Mouse (Mus musculus) midbrain, embryonic 10.5 days (tissue): Measurements from ENCODE around the gene Golga7b. TPM values are rescaled to one million over a fixed set of nuclear protein-coding genes. Genes with fewer than 3 reads are reported as not detected.

ENCODE experiments used
- DNase-seq: peaks from one replicate; pipeline ENCODE4 v3.0.0-alpha.2; 2017; ENCODE audit warnings: low spot score
- H3K27ac ChIP-seq: fragments of 300-500 bp; sonication (generic); replicated peaks from 2 replicates; pipeline ENCODE4 v1.5.1; 2016; ENCODE audit warnings: mild to moderate bottlenecking
- H3K27me3 ChIP-seq: fragments of 300-500 bp; sonication (generic); 2 replicates; pipeline ENCODE4 v1.6.1; 2016; ENCODE audit warnings: low read depth, mild to moderate bottlenecking; ENCODE audit not compliant: poor library complexity, severe bottlenecking
- H3K36me3 ChIP-seq: fragments of 300-500 bp; sonication (generic); 2 replicates; pipeline ENCODE4 v1.6.1; 2016; ENCODE audit warnings: mild to moderate bottlenecking, moderate library complexity
- H3K4me1 ChIP-seq: fragments of 300-500 bp; sonication (generic); 2 replicates; pipeline ENCODE4 v1.6.1; 2016
- H3K4me3 ChIP-seq: fragments of 300-500 bp; sonication (generic); 2 replicates; pipeline ENCODE4 v1.5.1; 2016; ENCODE audit warnings: mild to moderate bottlenecking, moderate library complexity
- H3K9me3 ChIP-seq: fragments of 300-500 bp; sonication (generic); replicated peaks from 2 replicates; pipeline ENCODE4 v1.6.1; 2016; ENCODE audit warnings: mild to moderate bottlenecking
- WGBS: fragments of 180-500 bp; shearing (Covaris S2); methylation state at CpG from one replicate; pipeline ENCODE4 v1.1.7; 2016; 5-methylcytosine and 5-hydroxymethylcytosine counted together
- polyA plus RNA-seq: library from polyadenylated mRNA; unstranded; fragments of >200 nt; fragmentation: Nextera tagmentation; extraction: Ambion mirVana; gene quantifications from 2 replicates; pipeline ENCODE4 v1.2.1, GENCODE M21; 2016

Gene Golga7b
- polyA plus RNA-seq, 1 experiment from 2014 or later = 1.0 TPM

DNA sequence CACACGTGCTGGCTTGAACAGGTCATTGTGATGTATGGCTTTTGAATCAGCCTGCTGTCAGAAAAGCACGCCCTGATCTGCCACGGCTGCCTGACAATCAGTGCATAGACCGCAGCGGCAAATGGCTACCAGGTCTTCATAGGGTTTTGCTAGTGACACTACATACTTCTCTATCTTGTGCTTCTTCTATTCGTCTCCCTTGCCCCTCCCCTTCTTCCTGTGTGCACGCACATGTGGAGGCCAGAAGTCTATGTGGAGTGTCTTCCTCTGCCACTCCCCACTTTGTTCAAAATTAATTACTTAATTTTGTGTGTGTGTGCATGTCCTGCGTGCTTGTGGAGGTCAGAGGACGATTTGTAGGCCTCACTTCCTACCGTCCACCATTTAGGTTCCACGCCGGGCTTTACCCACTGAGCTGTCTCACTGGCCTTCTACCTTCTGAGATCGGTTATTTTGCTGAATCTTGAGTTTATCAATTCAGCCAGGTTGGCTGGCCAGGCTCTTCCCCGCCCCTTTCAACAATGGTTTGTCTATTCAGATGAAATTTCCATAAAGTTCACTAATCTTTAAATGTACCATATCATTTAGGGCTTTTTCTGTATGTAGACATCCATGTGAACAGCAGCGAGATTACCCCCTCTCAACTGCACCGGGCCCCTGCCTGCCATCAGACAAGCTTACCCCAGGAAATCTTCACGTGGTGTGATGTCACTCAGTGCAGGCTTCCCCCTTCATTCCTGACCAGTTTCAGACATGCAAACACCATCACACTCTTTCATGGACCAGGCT is 17.7 kb upstream of the Golga7b start:
- Histone ChIP-seq H3K36me3 (no peaks in the 10 kb centered on the region), H3K9me3 (no peaks in the 10 kb centered on the region), H3K4me1 (no peaks in the 10 kb centered on the region), H3K4me3 (no peak overlapping the region), H3K27me3 (no peaks in the 10 kb centered on the region; the same call in 1 of the 2 replicates), H3K27ac (no peak overlapping the region)
- 84% methylated on average over 17 of the region's 17 CpGs for WGBS
- DNase-seq = no peak

DNA sequence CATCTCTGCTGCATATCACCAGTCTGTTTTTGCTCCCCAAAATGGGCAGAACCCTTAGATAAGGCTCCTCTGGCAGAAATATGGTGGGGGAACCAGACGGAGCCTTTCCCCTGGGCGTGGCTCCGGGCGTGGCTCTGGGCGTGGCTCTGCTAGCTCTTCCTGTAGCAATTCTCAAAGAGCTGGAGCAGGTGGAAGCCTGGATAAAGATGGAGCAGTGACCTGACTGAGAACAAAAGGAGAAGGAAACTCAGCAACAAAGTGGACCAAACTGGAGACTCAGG is 17.1 kb upstream of the Golga7b start:
- no peaks in the 10 kb centered on the region; the same call in 1 of the 2 replicates for H3K27me3 ChIP-seq
- WGBS = 74% methylated on average over 5 of the region's 5 CpGs
- H3K4me1 ChIP-seq = no peaks in the 10 kb centered on the region
- no peaks in the 10 kb centered on the region for H3K9me3 ChIP-seq
- no peak overlapping the region for H3K4me3 ChIP-seq
- no peaks in the 10 kb centered on the region for H3K36me3 ChIP-seq
- H3K27ac ChIP-seq = no peak overlapping the region
- DNase-seq = no peak

DNA sequence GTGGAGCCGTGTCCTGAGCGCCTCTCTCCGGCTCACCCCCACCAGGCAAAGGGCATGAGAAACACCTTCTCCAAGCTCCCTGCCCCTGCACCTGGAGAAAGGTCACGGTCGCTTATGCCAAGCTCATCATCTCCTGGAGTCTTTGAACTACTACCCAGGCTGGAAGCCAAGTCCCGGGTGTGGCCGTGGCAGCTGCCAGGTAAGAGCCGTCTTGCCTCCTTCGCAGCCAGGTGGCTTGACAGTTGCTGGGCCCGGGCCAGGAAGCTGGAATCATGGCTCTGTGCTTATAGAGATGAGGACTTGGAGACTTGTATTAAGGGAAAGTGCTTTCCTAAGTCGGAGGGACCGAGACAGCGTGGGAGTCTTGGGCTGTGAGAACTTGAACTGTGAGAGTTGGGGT is 16.4 kb upstream of the Golga7b start:
- 90% methylated on average over 13 of the region's 13 CpGs for WGBS
- no peak for DNase-seq
- H3K36me3 ChIP-seq = no peaks in the 10 kb centered on the region
- H3K4me1 ChIP-seq = no peaks in the 10 kb centered on the region
- no peaks in the 10 kb centered on the region; the same call in 1 of the 2 replicates for H3K27me3 ChIP-seq
- H3K27ac ChIP-seq = no peak overlapping the region
- H3K4me3 ChIP-seq = no peak overlapping the region
- H3K9me3 ChIP-seq = no peaks in the 10 kb centered on the region

DNA sequence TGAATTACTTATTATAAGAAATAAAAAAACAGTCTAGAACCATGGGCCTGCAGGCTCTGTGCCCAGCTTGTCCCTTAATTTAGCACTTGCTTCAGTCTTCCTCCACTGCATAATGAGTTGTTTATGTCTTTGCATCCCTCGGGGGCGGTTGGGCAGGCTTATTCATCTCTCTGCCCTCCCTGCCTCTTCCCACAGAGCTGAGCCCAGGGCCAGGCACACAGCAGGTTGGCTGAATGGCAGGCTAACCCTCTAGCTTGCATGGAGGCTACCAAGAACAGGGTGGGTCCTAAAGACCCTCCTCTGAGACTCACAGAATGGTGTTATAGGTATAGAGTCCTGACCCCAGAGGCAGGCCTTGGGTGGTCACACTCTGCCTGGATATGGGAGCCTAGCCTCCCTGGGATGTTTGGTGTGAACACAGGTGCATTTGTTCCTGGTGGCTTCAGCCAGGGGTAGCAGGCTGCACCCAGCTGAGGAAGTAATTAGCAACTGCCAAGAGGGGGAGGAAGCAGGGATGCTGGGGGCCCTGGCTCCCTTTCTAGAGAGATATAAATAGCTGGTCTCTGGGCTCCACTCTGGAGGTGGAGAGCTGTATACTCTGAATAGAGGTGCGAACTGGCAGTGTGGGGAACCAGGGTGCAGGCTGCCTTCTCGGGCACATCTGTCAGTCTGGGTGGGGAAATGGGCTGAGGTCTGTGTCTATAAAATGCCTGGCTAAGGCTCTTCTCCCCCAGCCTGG is 9.6 kb upstream of the Golga7b start:
- WGBS = 33% methylated on average over 4 of the region's 4 CpGs
- Histone ChIP-seq H3K36me3 (no peaks in the 10 kb centered on the region), H3K9me3 (no peaks in the 10 kb centered on the region), H3K4me1 (peaks cover 10% of the 10 kb centered on the region), H3K27ac (no peak overlapping the region), H3K4me3 (no peak overlapping the region), H3K27me3 (no peaks in the 10 kb centered on the region)
- DNase-seq = no peak

DNA sequence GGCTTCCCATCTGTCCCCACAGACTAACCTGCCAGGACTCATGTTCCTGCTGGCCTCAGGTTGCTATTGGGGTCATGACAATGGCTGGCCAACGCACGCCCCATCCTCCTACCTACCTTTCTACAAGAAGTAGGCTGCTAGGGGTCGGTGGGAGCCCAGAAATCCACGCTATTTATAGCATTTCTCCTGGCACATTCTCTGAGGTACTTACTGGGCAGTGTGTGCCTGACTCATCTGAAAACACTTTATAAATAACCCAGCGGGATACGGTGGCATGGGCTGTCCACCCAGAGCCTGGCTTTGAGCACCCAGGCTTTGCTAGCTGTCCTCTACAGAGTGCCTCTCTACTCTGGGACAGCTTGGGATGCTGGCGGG is 9.0 kb upstream of the Golga7b start:
- Histone ChIP-seq H3K27me3 (no peaks in the 10 kb centered on the region), H3K36me3 (no peaks in the 10 kb centered on the region), H3K9me3 (no peaks in the 10 kb centered on the region), H3K27ac (no peak overlapping the region), H3K4me3 (no peak overlapping the region), H3K4me1 (peaks cover 10% of the 10 kb centered on the region)
- 75% methylated on average over 7 of the region's 7 CpGs for WGBS
- no peak for DNase-seq

DNA sequence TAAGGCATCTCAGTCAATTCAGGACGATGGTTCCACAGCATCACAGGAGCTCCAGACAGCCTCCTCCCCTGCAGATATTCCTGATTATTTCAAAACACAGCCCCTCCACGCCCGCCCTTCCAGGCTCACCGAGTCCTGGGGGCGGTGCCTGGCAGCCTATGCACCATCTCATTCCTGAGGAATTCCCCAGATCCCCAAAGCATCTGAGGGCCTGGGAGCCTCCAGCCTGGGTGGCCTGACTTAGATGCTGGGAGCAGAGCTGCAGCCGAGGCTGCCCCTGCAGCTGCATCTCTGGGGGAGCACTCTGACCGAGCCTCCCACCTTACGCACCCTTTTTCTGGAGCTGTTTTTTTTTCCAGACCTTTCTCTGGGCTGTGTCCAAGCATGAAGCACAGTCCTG is 6.5 kb upstream of the Golga7b start:
- Histone ChIP-seq H3K27me3 (no peaks in the 10 kb centered on the region), H3K4me1 (peaks cover 10% of the 10 kb centered on the region), H3K9me3 (no peaks in the 10 kb centered on the region), H3K4me3 (no peak overlapping the region), H3K27ac (no peak overlapping the region), H3K36me3 (no peaks in the 10 kb centered on the region)
- no peak for DNase-seq
- 57% methylated on average over 8 of the region's 8 CpGs for WGBS

DNA sequence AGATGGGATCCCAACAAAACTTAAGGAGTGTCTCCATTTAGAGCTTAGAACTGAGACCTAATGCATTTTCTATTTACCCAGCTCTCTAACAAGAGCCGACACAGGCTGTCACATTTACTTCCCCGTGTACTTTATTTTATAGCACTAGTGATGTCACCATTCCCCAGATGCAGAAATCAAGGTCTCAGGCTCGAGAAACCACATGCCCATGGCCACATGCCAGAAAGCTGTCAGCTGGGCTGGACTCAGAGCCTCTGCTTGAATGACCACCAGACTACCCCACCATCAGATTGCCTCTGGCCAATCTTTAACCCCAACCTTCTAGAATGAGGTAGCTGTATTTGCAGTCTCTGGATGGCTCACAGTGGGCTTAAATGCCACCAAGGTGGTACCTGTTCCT is 4.0 kb upstream of the Golga7b start:
- Histone ChIP-seq H3K4me3 (no peak overlapping the region), H3K36me3 (no peaks in the 10 kb centered on the region), H3K27me3 (no peaks in the 10 kb centered on the region), H3K9me3 (no peaks in the 10 kb centered on the region), H3K4me1 (peaks cover 7% of the 10 kb centered on the region; the same call in 1 of the 2 replicates), H3K27ac (no peak overlapping the region)
- 88% methylated on average over 3 of the region's 3 CpGs for WGBS
- DNase-seq = no peak

DNA sequence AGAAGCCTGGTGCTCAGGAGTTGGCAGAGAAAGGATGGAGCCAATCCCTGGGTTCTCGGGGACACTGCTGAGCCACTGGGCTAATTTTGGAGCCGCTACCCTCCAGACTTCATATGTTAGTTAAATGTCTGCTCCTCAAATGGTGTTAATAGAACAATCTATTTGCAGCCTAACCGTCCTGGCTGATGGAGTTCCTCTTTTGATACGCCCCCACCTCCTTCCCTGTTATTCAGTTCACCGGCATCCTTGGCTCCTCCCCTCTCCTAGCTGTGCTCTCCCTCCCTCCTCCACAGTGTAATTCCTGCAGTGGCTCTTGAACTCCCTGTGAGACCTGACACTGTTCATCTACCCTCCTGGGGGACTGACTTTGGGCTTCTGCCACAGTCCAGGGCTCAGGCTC is 748 bp upstream of the Golga7b start:
- no peaks in the 10 kb centered on the region for H3K9me3 ChIP-seq
- no peaks in the 10 kb centered on the region for H3K36me3 ChIP-seq
- 47% methylated on average over 5 of the region's 5 CpGs for WGBS
- DNase-seq = no peak
- H3K27me3 ChIP-seq = no peaks in the 10 kb centered on the region
- peaks cover 7% of the 10 kb centered on the region; the same call in 1 of the 2 replicates for H3K4me1 ChIP-seq
- no peak overlapping the region for H3K4me3 ChIP-seq
- no peak overlapping the region for H3K27ac ChIP-seq

DNA sequence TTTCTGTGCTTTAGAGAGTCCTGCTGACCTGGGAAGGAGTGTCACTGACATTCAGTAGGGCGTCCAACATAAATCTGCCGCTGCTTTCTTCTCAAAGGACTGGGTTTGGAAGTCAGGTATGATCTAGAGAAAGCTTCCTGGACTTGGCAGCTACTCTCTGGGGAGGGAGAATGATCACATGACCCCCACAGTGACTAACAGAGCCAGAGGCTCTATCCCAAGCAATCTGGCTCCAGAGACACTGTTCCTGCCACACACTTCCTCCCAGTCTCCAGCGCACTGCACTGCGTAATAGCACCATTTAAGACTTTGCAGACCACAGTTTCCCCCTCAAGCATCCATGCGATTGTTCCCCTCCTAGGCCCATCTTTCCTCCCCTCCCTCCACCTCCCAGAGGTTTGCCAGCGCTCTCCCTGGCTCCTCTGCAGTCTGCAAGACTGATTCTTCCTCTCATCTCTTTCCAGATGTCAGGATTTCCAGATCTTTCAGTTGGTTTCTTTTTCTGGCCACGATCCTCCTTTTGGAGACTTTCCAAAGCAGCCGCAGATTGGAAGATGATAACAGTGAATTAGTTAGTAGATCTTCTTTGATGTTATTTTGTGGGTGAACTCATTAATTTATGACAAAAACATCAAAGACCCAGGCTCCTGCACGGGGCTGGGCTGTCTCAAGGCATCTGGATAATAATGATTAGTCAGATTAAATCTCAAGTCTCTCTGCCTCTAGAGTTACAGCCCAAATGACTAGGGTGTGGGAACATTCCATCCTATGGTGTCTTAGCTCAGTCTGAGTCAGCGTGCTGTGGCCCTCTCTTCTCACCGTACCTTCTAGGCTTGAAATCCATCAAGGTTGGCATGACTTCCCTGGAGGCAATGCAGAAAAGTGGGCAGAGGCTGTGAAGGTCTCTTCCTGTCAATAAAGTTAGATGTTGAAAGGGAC is 2.9 kb downstream of the Golga7b start:
- Histone ChIP-seq H3K4me3 (no peak overlapping the region), H3K36me3 (no peaks in the 10 kb centered on the region), H3K4me1 (peaks cover 5% of the 10 kb centered on the region), H3K27me3 (peaks cover 24% of the 10 kb centered on the region), H3K9me3 (no peaks in the 10 kb centered on the region), H3K27ac (no peak overlapping the region)
- 78% methylated on average over 11 of the region's 11 CpGs for WGBS
- DNase-seq = no peak

DNA sequence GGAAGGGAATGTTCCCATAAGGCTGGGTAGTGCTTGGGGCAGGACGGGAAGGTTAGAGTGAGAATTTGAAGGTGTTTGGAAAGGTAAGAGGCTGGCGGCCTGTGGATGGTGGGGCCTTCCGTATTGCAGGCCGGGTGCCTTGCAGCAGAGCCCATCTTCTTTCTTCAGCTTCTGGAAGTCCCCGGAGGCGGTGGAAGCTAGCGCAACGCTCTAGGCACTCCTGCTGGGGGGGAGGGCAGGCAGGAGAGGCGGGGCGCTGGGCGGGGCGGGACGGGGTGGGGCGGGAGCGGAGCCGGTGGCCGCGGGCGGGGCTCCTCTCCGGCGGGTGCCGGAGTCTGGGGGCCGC is 8.0 kb downstream of the Golga7b start:
- Histone ChIP-seq H3K4me1 (peaks cover 14% of the 10 kb centered on the region), H3K36me3 (no peaks in the 10 kb centered on the region), H3K27ac (peak overlapping the region; percentile 43; the same call in 1 of the 2 replicates), H3K27me3 (peaks cover 45% of the 10 kb centered on the region), H3K9me3 (no peaks in the 10 kb centered on the region), H3K4me3 (peak overlapping the region; percentile 57)
- 4% methylated on average over 10 of the region's 23 CpGs for WGBS
- no peak for DNase-seq

DNA sequence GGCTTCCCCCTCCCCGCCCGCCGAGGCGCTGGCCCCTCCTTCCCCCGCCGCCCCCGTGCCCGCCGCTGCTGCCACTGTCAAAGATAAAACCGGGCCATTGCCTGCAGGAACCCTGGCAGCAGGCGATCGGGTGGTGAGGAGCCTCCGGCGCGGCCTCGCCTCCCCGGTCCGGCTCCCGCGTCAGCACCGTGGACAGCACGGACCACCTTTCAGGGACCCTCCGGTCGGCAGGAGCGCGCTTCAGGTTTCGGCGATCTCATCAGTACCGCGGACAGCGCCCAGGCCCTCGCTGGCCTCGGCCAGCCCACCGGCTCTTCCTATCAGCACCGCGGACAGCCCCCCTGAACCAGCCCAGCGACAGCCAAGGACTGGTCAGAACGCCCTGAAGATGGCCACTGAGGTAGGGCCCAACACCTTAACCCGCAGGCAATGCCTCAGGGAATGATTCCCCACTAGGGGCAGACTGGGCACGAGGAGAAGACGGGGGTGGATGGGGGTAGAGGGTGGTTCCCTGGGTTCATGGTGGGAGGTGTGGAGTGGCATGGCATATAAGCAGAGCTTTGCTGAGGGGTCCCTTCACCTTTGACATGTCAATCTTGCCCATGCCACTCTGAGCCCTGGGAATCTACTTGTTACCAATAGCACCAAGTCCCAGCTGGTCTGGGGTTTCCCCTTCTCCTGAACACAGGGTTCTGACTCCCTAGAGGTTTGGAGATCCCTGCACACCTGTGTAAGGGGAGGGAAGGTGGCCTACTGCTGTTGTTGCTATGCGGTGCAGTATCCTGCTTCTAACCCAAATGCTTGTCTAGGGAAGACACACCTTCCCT is 8.6 kb downstream of the Golga7b start:
- Histone ChIP-seq H3K36me3 (no peaks in the 10 kb centered on the region), H3K27ac (peak overlapping the region; percentile 43), H3K4me3 (peak overlapping the region; percentile 57), H3K27me3 (peaks cover 45% of the 10 kb centered on the region), H3K4me1 (peaks cover 14% of the 10 kb centered on the region), H3K9me3 (no peaks in the 10 kb centered on the region)
- 4% methylated on average over 35 of the region's 42 CpGs for WGBS
- DNase-seq = peak; percentile 92

DNA sequence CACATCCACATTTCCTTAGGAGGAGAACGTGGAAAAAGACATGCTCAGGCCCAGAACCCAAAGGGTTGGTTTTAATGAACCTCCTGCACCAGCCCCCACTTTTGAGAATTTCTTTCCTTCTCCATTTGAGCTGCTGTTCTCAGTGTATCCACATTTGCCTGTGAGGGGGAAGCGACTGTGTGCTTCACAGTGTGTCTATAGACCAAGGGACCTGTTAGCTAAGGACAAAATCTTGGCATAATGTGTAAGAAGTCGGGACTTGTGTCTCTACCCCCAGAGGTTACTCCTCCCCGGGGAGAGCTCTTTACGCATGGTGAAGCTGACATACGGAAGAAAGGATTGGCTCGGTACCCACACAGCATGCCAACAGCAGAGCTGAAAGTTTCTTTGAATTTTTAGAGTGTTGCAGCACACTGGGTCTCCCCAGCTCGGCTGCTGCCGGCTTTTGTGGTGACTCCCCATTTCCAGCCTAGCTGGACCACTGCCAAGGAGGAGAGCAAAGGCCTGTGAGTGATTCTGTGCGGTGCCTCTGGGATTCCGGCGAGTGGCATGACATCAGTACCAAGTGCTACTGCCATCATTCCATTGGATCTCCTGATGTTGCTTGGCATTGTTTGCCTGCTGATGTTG is 9.4 kb downstream of the Golga7b start:
- 87% methylated on average over 12 of the region's 12 CpGs for WGBS
- Histone ChIP-seq H3K4me1 (peaks cover 14% of the 10 kb centered on the region), H3K9me3 (no peaks in the 10 kb centered on the region), H3K36me3 (no peaks in the 10 kb centered on the region), H3K27me3 (peaks cover 45% of the 10 kb centered on the region), H3K27ac (no peak overlapping the region), H3K4me3 (no peak overlapping the region)
- DNase-seq = no peak
